Mouse (Mus musculus): Measurements from ENCODE around the gene Smndc1.

Gene Smndc1

GRCm38 (mm10) chr19:53343174-53343881, 47.0 kb downstream of the Smndc1 start:
- no peak for DNase-seq (ENCODE audit: low read depth, low spot score)

GRCm38 (mm10) chr19:53340423-53340822, 50.0 kb downstream of the Smndc1 start:
- peak; percentile 20 for DNase-seq (ENCODE audit: low read depth, low spot score)

DNA sequence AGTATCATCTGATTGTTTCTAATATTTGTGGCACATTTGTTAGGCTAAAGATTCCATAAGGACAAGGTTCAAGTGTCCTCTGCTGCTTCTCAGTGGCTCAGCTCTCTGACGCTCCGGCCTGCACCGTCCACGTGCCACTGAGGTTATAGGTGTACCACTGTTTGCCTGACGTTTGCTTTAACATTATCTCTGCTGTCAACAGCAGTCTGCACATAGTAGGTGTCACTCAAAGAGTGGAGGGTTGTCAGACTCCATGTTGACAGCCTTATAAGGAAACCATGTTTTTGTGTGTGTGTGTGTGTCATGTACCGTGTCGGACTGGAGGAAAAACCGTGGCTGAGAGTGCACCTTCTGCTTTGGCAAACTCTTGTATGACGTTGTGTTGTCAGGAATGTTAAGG, 55.1 kb downstream of the Smndc1 start:
- DNase-seq (ENCODE audit: low read depth, low spot score), result no peak

GRCm38 (mm10) chr19:53333730-53334129, 56.6 kb downstream of the Smndc1 start:
- DNase-seq (ENCODE audit: low read depth, low spot score), result no peak

GRCm38 (mm10) chr19:53331882-53332500, 58.4 kb downstream of the Smndc1 start:
- no peak for DNase-seq (ENCODE audit: low read depth, low spot score)

GRCm38 (mm10) chr19:53329992-53330381, 60.4 kb downstream of the Smndc1 start:
- DNase-seq (ENCODE audit: low read depth, low spot score), result no peak

Data from CD4-positive helper T cell, adult 2 months (primary cell).